Mouse (Mus musculus): Measurements from ENCODE around the gene Slc9a9. TPM values are rescaled to one million over a fixed set of nuclear protein-coding genes. Genes with fewer than 3 reads are reported as not detected.

The Slc9a9 gene
- polyA plus RNA-seq, 1 experiment: not detected

DNA sequence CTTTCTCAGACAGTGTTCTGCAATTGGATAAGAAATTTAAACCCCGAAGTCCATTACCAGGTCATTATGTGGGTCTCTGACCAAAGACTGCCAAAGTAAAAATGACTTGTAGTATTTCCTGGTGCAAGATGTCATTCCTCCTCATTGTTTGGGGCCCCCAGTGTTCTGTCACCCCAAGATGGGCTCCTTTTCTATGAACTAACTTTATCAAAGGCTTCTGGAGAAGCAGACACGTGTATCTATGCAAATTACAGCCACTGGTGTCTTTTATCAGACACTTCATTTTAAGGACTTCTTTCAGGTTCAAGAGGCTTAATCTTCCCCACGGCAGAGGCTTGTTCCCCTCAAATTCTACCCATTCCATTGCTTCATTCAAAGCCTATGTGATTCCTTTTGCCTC, 593.1 kb downstream of the Slc9a9 start:
- Histone ChIP-seq H3K4me1 (ENCODE audit: control insufficient read depth, insufficient read depth, low read length) (no peaks in the 10 kb centered on the region), H3K4me3 (ENCODE audit: insufficient read depth, low read depth, low read length) (no peak overlapping the region), H3K27ac (ENCODE audit: insufficient read depth, low read depth, low read length) (no peak overlapping the region)
- 73% methylated on average over 3 of the region's 3 CpGs for WGBS
- no peak for TF ChIP-seq POLR2A (IDR thresholded peaks at IDR 0.05; ENCODE audit: insufficient read depth, low read depth, low read length)

DNA sequence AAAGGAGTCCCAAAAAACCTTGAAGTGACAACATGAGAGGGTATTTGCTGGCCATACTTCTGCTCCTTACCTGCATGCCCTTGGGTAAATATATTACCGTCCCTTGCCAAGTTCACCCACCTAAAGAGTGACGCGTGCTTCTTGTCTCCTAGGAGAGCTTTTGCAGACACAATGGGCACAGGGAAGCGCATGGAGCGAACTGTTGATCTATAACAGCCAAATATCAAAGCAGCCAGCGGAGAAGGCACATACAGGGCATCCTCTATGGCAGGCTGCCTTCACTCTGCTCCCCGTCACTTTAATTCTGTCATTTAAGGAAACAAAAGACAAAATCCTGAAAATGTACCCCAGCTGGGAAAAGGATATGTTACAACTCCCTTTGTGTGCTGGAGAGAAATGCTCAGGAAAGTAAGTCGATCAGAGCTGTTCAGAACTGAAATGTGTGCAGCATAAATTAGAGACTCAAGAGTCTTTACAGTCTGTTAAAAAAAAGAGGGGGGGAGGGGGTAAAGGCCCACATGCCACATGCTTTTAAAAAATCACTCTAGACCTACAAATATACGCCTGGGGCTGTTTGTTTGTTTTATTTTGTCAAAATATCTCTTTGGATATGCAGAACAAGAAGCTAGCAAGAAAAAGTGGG, 594.3 kb downstream of the Slc9a9 start:
- Histone ChIP-seq H3K4me1 (ENCODE audit: control insufficient read depth, insufficient read depth, low read length) (no peaks in the 10 kb centered on the region), H3K4me3 (ENCODE audit: insufficient read depth, low read depth, low read length) (no peak overlapping the region), H3K27ac (ENCODE audit: insufficient read depth, low read depth, low read length) (no peak overlapping the region)
- 61% methylated on average over 9 of the region's 9 CpGs for WGBS
- TF ChIP-seq CTCF (IDR thresholded peaks at IDR 0.05; ENCODE audit: insufficient read depth, low read depth, low read length) (no peak), POLR2A (IDR thresholded peaks at IDR 0.05; ENCODE audit: insufficient read depth, low read depth, low read length) (no peak)

DNA sequence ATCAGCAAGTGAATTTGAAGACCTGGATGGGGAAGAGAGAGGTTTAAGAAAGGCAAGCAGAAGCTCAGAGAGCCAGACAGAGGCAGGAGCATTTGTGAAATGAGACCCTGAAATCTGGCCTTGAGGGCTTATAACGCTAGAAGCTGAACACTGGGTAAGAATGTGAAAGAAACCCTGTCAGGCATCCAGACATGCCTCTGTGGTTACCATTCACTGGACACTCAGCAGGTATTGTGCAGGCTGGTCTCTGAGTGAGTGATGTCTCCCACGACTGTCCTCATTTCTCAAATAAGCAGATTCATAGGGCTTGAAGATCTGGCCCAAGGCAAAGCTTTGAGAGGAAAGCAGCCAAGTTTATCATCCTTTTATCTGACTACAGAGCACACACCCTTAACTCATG, 596.5 kb downstream of the Slc9a9 start:
- TF ChIP-seq CTCF (IDR thresholded peaks at IDR 0.05; ENCODE audit: insufficient read depth, low read depth, low read length): no peak
- no peak for TF ChIP-seq POLR2A (IDR thresholded peaks at IDR 0.05; ENCODE audit: insufficient read depth, low read depth, low read length)
- Histone ChIP-seq H3K4me3 (ENCODE audit: insufficient read depth, low read depth, low read length) (no peak overlapping the region), H3K27ac (ENCODE audit: insufficient read depth, low read depth, low read length) (no peak overlapping the region), H3K4me1 (ENCODE audit: control insufficient read depth, insufficient read depth, low read length) (no peaks in the 10 kb centered on the region)
- WGBS: 76% methylated on average over 2 of the region's 2 CpGs

- Histone ChIP-seq H3K4me1 (ENCODE audit: control insufficient read depth, insufficient read depth, low read length) (no peaks in the 10 kb centered on the region), H3K4me3 (ENCODE audit: insufficient read depth, low read depth, low read length) (no peak overlapping the region), H3K27ac (ENCODE audit: insufficient read depth, low read depth, low read length) (no peak overlapping the region)
- WGBS: 82% methylated on average over 2 of the region's 2 CpGs
- TF ChIP-seq CTCF (IDR thresholded peaks at IDR 0.05; ENCODE audit: insufficient read depth, low read depth, low read length) (no peak), POLR2A (IDR thresholded peaks at IDR 0.05; ENCODE audit: insufficient read depth, low read depth, low read length) (no peak)
Measured at GRCm38 (mm10) chr9:95266924-95267323, 597.2 kb downstream of the Slc9a9 start.

DNA sequence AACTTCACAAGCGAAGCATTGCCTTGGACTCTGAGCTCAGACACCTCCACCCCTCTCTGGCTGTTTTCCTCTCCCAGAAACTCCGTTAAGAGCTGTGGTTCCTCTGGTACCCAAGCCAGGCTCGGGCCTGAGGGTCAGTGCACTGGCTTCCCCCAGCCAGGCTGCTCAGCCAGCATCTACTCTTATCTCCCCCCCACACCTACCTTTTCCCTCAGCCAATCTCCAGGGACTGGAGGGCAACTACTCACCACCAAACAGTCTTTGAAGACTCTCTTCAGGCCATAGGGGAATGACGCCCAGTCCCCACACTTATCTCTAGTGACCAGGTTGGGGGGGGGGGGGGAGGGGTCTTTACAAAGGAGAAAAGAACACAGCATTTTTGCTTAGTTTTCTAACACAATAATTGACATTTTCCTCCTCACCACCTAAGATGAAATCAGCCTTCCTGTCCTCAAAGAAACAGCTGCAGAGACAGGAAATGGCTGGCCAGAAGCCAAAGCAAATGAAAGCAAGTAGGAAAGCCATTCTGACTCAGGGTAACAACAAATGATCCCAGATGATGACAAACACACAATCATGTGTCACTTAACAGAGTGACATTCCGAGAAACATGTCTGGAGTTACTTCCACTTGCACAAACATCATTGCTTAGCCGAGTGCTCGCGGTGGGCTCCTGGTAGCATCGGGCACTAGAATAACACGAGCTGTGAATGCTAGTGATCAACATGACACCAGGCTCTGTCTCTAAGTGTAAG, 610.1 kb downstream of the Slc9a9 start:
- Histone ChIP-seq H3K4me1 (ENCODE audit: control insufficient read depth, insufficient read depth, low read length) (0 out of 2 replicates have a peak, but pooled peaks cover 2% of the 10 kb centered on the region), H3K4me3 (ENCODE audit: insufficient read depth, low read depth, low read length) (no peak overlapping the region), H3K27ac (ENCODE audit: insufficient read depth, low read depth, low read length) (no peak overlapping the region)
- WGBS: 62% methylated on average over 10 of the region's 10 CpGs
- TF ChIP-seq POLR2A (IDR thresholded peaks at IDR 0.05; ENCODE audit: insufficient read depth, low read depth, low read length): no peak

Other genes with a start within 250 kb of the Slc9a9 start
- not detected in 2 replicates for gene 1190002N15Rik, start 131.8 kb upstream of the Slc9a9 start, polyA plus RNA-seq (2012; ENCODE audit: insufficient read depth, insufficient read length, low replicate concordance, missing spikeins)

Data from olfactory bulb, adult 2 months (tissue).